Mouse (Mus musculus): Measurements from ENCODE around the gene C530008M17Rik. TPM values are rescaled to one million over a fixed set of nuclear protein-coding genes. Genes with fewer than 3 reads are reported as not detected.
"Not testable (repeated sequence)": the region's sequence is repeated elsewhere in the genome, so short reads cannot be mapped to it uniquely, and the experiment has no call there.

The C530008M17Rik gene
- polyA plus RNA-seq, 1 experiment = 4.9 TPM

GRCm38 (mm10) chr5:76892608-76893007, 236.3 kb downstream of the C530008M17Rik start:
- 50% methylated on average over 2 of the region's 2 CpGs for WGBS
- no peak for DNase-seq

GRCm38 (mm10) chr5:76893084-76893483, 236.8 kb downstream of the C530008M17Rik start:
- TF ChIP-seq CTCF (IDR thresholded peaks at IDR 0.05; ENCODE audit: insufficient read depth, low read length) = no peak
- TF ChIP-seq POLR2A (IDR thresholded peaks at IDR 0.05; ENCODE audit: borderline replicate concordance, extremely low read depth, low read depth, low read length) = no peak
- DNase-seq = no peak
- Histone ChIP-seq H3K4me1 (ENCODE audit: control insufficient read depth, insufficient read depth, low read length) (no peaks in the 10 kb centered on the region), H3K4me3 (replicated peaks; ENCODE audit: extremely low read depth, low read depth, low read length) (no peak overlapping the region)
- 77% methylated on average over 2 of the region's 2 CpGs for WGBS

More at GRCm38 (mm10) chr5:76892608-76893007, 236.3 kb downstream of the C530008M17Rik start:
- TF ChIP-seq CTCF (IDR thresholded peaks at IDR 0.05; ENCODE audit: insufficient read depth, low read length) = no peak
- no peak for TF ChIP-seq POLR2A (IDR thresholded peaks at IDR 0.05; ENCODE audit: borderline replicate concordance, extremely low read depth, low read depth, low read length)
- Histone ChIP-seq H3K4me3 (replicated peaks; ENCODE audit: extremely low read depth, low read depth, low read length) (no peak overlapping the region), H3K4me1 (ENCODE audit: control insufficient read depth, insufficient read depth, low read length) (no peaks in the 10 kb centered on the region)

GRCm38 (mm10) chr5:76902131-76902530, 245.8 kb downstream of the C530008M17Rik start:
- DNase-seq = no peak
- TF ChIP-seq POLR2A (IDR thresholded peaks at IDR 0.05; ENCODE audit: borderline replicate concordance, extremely low read depth, low read depth, low read length) = no peak
- TF ChIP-seq CTCF (IDR thresholded peaks at IDR 0.05; ENCODE audit: insufficient read depth, low read length) = no peak
- Histone ChIP-seq H3K4me3 (replicated peaks; ENCODE audit: extremely low read depth, low read depth, low read length) (no peak overlapping the region), H3K4me1 (ENCODE audit: control insufficient read depth, insufficient read depth, low read length) (peaks cover 3% of the 10 kb centered on the region; the same call in 1 of the 2 replicates)
- 52% methylated on average over 4 of the region's 4 CpGs for WGBS

GRCm38 (mm10) chr5:76904713-76905404, 248.5 kb downstream of the C530008M17Rik start:
- H3K4me1 ChIP-seq (ENCODE audit: control insufficient read depth, insufficient read depth, low read length) = peaks cover 3% of the 10 kb centered on the region; the same call in 1 of the 2 replicates
- no peak for TF ChIP-seq CTCF (IDR thresholded peaks at IDR 0.05; ENCODE audit: insufficient read depth, low read length)
- TF ChIP-seq POLR2A (IDR thresholded peaks at IDR 0.05; ENCODE audit: borderline replicate concordance, extremely low read depth, low read depth, low read length) = no peak
- under 1% methylated on average over 19 of the region's 19 CpGs for WGBS
- no peak for DNase-seq
- H3K4me3 ChIP-seq (replicated peaks; ENCODE audit: extremely low read depth, low read depth, low read length) = peak overlapping the region; percentile 96

- DNase-seq = peak; percentile 97
- TF ChIP-seq POLR2A (IDR thresholded peaks at IDR 0.05; ENCODE audit: borderline replicate concordance, extremely low read depth, low read depth, low read length) (peak; percentile 99), CTCF (IDR thresholded peaks at IDR 0.05; ENCODE audit: insufficient read depth, low read length) (no peak)
- Histone ChIP-seq H3K4me3 (replicated peaks; ENCODE audit: extremely low read depth, low read depth, low read length) (peak within 1 kb of the TSS; percentile 96), H3K4me1 (ENCODE audit: control insufficient read depth, insufficient read depth, low read length) (peaks cover 3% of the 10 kb centered on the region; the same call in 1 of the 2 replicates)
- under 1% methylated on average over 47 of the region's 47 CpGs for WGBS
Measured at GRCm38 (mm10) chr5:76905405-76906154, 249.3 kb downstream of the C530008M17Rik start, which contains the start of gene Aasdh. Aasdh (minus strand) TSS chr5:76905514.

GRCm38 (mm10) chr5:76906155-76906499, 249.8 kb downstream of the C530008M17Rik start:
- 26% methylated on average over 3 of the region's 3 CpGs for WGBS
- no peak for DNase-seq
- Histone ChIP-seq H3K4me3 (replicated peaks; ENCODE audit: extremely low read depth, low read depth, low read length) (peak overlapping the region; percentile 96), H3K4me1 (ENCODE audit: control insufficient read depth, insufficient read depth, low read length) (peaks cover 3% of the 10 kb centered on the region; the same call in 1 of the 2 replicates)
- TF ChIP-seq POLR2A (IDR thresholded peaks at IDR 0.05; ENCODE audit: borderline replicate concordance, extremely low read depth, low read depth, low read length) (no peak), CTCF (IDR thresholded peaks at IDR 0.05; ENCODE audit: insufficient read depth, low read length) (no peak)

- TF ChIP-seq POLR2A (IDR thresholded peaks at IDR 0.05; ENCODE audit: borderline replicate concordance, extremely low read depth, low read depth, low read length) (no peak), CTCF (IDR thresholded peaks at IDR 0.05; ENCODE audit: insufficient read depth, low read length) (no peak)
- Histone ChIP-seq H3K4me1 (ENCODE audit: control insufficient read depth, insufficient read depth, low read length) (peaks cover 3% of the 10 kb centered on the region; the same call in 1 of the 2 replicates), H3K4me3 (replicated peaks; ENCODE audit: extremely low read depth, low read depth, low read length) (no peak overlapping the region)
- DNase-seq = no peak
- 65% methylated on average over 3 of the region's 3 CpGs for WGBS
Measured at GRCm38 (mm10) chr5:76910807-76911206, 254.5 kb downstream of the C530008M17Rik start.

GRCm38 (mm10) chr5:76912522-76912921, 256.2 kb downstream of the C530008M17Rik start:
- H3K4me1 ChIP-seq (ENCODE audit: control insufficient read depth, insufficient read depth, low read length); H3K4me3 ChIP-seq (replicated peaks; ENCODE audit: extremely low read depth, low read depth, low read length); DNase-seq: not testable (repeated sequence)
- 95% methylated on average over 5 of the region's 5 CpGs for WGBS

GRCm38 (mm10) chr5:76922833-76923232, 266.5 kb downstream of the C530008M17Rik start:
- WGBS = 88% methylated on average over 4 of the region's 4 CpGs
- TF ChIP-seq CTCF (IDR thresholded peaks at IDR 0.05; ENCODE audit: insufficient read depth, low read length) (no peak), POLR2A (IDR thresholded peaks at IDR 0.05; ENCODE audit: borderline replicate concordance, extremely low read depth, low read depth, low read length) (no peak)

More at GRCm38 (mm10) chr5:76922833-76923232, 266.5 kb downstream of the C530008M17Rik start:
- H3K4me1 ChIP-seq (ENCODE audit: control insufficient read depth, insufficient read depth, low read length) = no peaks in the 10 kb centered on the region
- DNase-seq = no peak
- H3K4me3 ChIP-seq (replicated peaks; ENCODE audit: extremely low read depth, low read depth, low read length) = no peak overlapping the region

Other genes with a start within 250 kb of the C530008M17Rik start
- gene Gm7271, start 172.5 kb upstream of the C530008M17Rik start, polyA plus RNA-seq (2012; rRNA removed) = not detected in 2 replicates
- 16.1 and 26.3 TPM in 2 replicates for gene Exoc1, start 127.2 kb upstream of the C530008M17Rik start, polyA plus RNA-seq (2012; rRNA removed)
- 1.3 and 1.8 TPM in 2 replicates for gene Cep135, start 67.8 kb upstream of the C530008M17Rik start, polyA plus RNA-seq (2012; rRNA removed)
- gene Aasdh, start 249.0 kb downstream of the C530008M17Rik start, polyA plus RNA-seq (2012; rRNA removed) = 8.3 and 13.7 TPM in 2 replicates

All from lung, adult 2 months (tissue).